In the genomic region with DNA sequence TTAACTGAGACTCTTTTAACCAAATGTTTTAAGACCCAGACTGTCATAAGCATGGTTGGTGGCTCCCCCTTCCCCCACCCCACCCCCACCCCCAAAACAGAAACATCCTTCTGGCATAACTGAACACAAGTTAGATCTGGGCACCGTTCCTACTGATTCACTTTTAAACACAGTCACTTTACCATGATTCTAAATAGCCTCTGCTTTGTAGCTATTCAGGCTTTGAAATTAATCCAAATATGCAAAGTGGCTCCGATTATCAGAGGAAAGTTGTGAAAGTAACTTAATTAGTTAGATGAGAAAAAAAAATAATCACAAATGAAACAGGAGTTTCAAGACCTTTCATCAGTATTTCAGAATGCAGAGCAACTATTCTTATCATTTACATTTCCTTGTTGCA, we compare ENCODE assay signal across 9 mouse cellular contexts. TPM values are rescaled to one million over a fixed set of nuclear protein-coding genes. Genes with fewer than 3 reads are reported as not detected.
DNase-seq lines count a peak whose midpoint lies in the region; ATAC-seq and TF ChIP-seq lines count a peak whose summit lies in the region.
"Had no signal": no experiment of that assay in that cellular context is flagged by ENCODE, and none has a peak within 500 bp of the region (broad histone marks: within the 10 kb centered on the region; RNA-seq: fewer than 3 reads in every experiment).

No protein-coding gene starts in this region.

- no peaks in the 10 kb centered on the region for H3K27me3 ChIP-seq in lung, postnatal 0 days (replicated peaks; ENCODE audit: insufficient read depth, low read length)
- peaks cover 21% of the 10 kb centered on the region for H3K27me3 ChIP-seq in liver, embryonic 14.5 days (ENCODE audit: control insufficient read depth, insufficient read depth, low read length)

- no peaks in the 10 kb centered on the region for H3K36me3 ChIP-seq in lung, postnatal 0 days (ENCODE audit: insufficient read depth, low read length)
- H3K36me3 ChIP-seq in liver, embryonic 14.5 days (replicated peaks; ENCODE audit: control insufficient read depth, insufficient read depth, low read depth), result no peaks in the 10 kb centered on the region

- intact Hi-C loops in gastrocnemius, adult 2 months (cut with DNase I), result no loop called here
- intact Hi-C loops in gastrocnemius, postnatal 36 days (cut with DNase I), result no loop called here

- H3K27ac ChIP-seq in gastrocnemius, adult 2 months, result peak overlapping the region; percentile 83
- H3K27ac ChIP-seq in lung, postnatal 0 days (ENCODE audit: low read length), result peak overlapping the region; percentile 79; the same call in 1 of the 2 replicates
- no peak overlapping the region for H3K27ac ChIP-seq in liver, embryonic 14.5 days
- H3K27ac ChIP-seq: macrophage had no signal

- no peak for TF ChIP-seq EP300 in lung, postnatal 0 days (IDR thresholded peaks at IDR 0.05)
- TF ChIP-seq EP300 in liver, embryonic 14.5 days (IDR thresholded peaks at IDR 0.05; ENCODE audit: low read depth), result no peak

- H3K4me2 ChIP-seq in lung, postnatal 0 days (replicated peaks; ENCODE audit: low read depth, low read length), result peak overlapping the region; percentile 90
- peak overlapping the region; percentile 46 for H3K4me2 ChIP-seq in liver, embryonic 14.5 days (ENCODE audit: low read depth)

- no peak for TF ChIP-seq CTCF in gastrocnemius, adult 2 months (IDR thresholded peaks at IDR 0.05)
- no peak for TF ChIP-seq CTCF in lung, postnatal 0 days (IDR thresholded peaks at IDR 0.05)
- TF ChIP-seq CTCF in liver, embryonic 14.5 days (IDR thresholded peaks at IDR 0.05; ENCODE audit: low read depth), result no peak

- no peaks in the 10 kb centered on the region for H3K9me3 ChIP-seq in lung, postnatal 0 days (ENCODE audit: low read length)
- H3K9me3 ChIP-seq in liver, embryonic 14.5 days (ENCODE audit: control insufficient read depth, low read length), result no peaks in the 10 kb centered on the region

- no peak for DNase-seq in gastrocnemius, adult 2 months
- no peak for DNase-seq in gastrocnemius, postnatal 36 days
- DNase-seq in lung, postnatal 0 days (ENCODE audit: low spot score), result no peak
- no peak for DNase-seq in lung, postnatal 36 days
- DNase-seq in liver, embryonic 14.5 days (ENCODE audit: low read depth in 3 of 3, low spot score in 3 of 3), result no peak
- no peak for DNase-seq in c-Kit-positive CD71-positive TER-119-positive erythroid progenitor cells, embryonic 14.5 days (ENCODE audit: low spot score)
- no peak for DNase-seq in cerebellum, postnatal 14 days
- DNase-seq in frontal cortex, adult 2 months (ENCODE audit: extremely low spot score in 1 of 2, low spot score in 1 of 2), result no peak

- peaks cover 11% of the 10 kb centered on the region; the same call in 1 of the 2 replicates for H3K4me1 ChIP-seq in lung, postnatal 0 days (ENCODE audit: insufficient read depth, low read depth, low read length)
- peaks cover 0 to 2% of the 10 kb centered on the region in 2 experiments; a peak in 2 of 4 replicates for H3K4me1 ChIP-seq in liver, embryonic 14.5 days (replicated peaks; ENCODE audit: control insufficient read depth in 2 of 2, insufficient read depth in 2 of 2, low read length in 1 of 2)

- 23% methylated on average over 2 of the region's 2 CpGs for WGBS in lung, postnatal 0 days
- WGBS in liver, embryonic 14.5 days (ENCODE audit: insufficient replicate concordance), result 31% methylated on average over 2 of the region's 2 CpGs

- no peak for ATAC-seq in lung, postnatal 0 days
- no peak for ATAC-seq in liver, embryonic 14.5 days (ENCODE audit: insufficient read depth)

- no peak overlapping the region for H3K9ac ChIP-seq in lung, postnatal 0 days (replicated peaks; ENCODE audit: low read depth)
- H3K9ac ChIP-seq in liver, embryonic 14.5 days (replicated peaks), result no peak overlapping the region

- H3K4me3 ChIP-seq in gastrocnemius, adult 2 months, result peak overlapping the region; percentile 80
- peak overlapping the region; percentile 51; the same call in 1 of the 2 replicates for H3K4me3 ChIP-seq in lung, postnatal 0 days (ENCODE audit: low read depth, low read length)
- H3K4me3 ChIP-seq in liver, embryonic 14.5 days (ENCODE audit: insufficient read depth in 1 of 2, low read depth in 2 of 2, low read length in 2 of 2), result no peak overlapping the region

RNA-seq across cellular contexts. Expression of gene Tnfrsf19, which starts 2.0 kb away (rescaled TPM):
- 10 to 100 TPM in 1 of 2 experiments, 1 to 10 TPM in 1; 2.8 to 11.1 TPM for total RNA-seq in gastrocnemius, adult 2 months (2021)
- total RNA-seq in gastrocnemius, postnatal 36 days (2021), result 1 to 10 TPM; 2.7 to 7.4 TPM
- polyA plus RNA-seq in lung, postnatal 0 days (2015; fragmentation: Nextera tagmentation; extraction: Ambion mirVana), result 35.0 and 37.2 TPM in 2 replicates
- polyA plus RNA-seq in liver, embryonic 14.5 days (2012; rRNA removed), result 2.2 and 2.3 TPM in 2 replicates
- 3.6 and 5.3 TPM in 2 replicates for polyA plus RNA-seq in liver, embryonic 14.5 days (2014; fragmentation: Nextera tagmentation; extraction: Ambion mirVana)
- 49.1 and 54.9 TPM in 2 replicates for polyA plus RNA-seq in frontal cortex, adult 2 months (2012; rRNA removed)
- polyA plus RNA-seq: macrophage had no signal

Comparison
In these comparisons a context has a peak if more than half of its experiments do, and no peak if none do; other contexts are left out.
1. H3K4me3 ChIP-seq: peak in gastrocnemius, adult 2 months (single experiment) and lung, postnatal 0 days (single experiment); none in liver, embryonic 14.5 days (0 of 2).